Mouse (Mus musculus) kidney, postnatal 36 days (tissue): ENCODE measurements at regions not wholly inside any gene's neighbourhood (a gene's known extent, or its start where the extent isn't known, plus 50 kb on each side); places are given as distances from the start of the nearest gene placed in this dataset.
A peak's percentile ranks its signal among the peaks of the same experiment; 100 is the strongest.
"Not testable (repeated sequence)": the region's sequence is repeated elsewhere in the genome, so short reads cannot be mapped to it uniquely, and the experiment has no call there.

Source experiments
- DNase-seq, 2 experiments: peaks; one replicate each; pipeline ENCODE4 v3.0.0; 2021 to 2022; ENCODE audit warnings: mixed read lengths in 2 of 2

DNA sequence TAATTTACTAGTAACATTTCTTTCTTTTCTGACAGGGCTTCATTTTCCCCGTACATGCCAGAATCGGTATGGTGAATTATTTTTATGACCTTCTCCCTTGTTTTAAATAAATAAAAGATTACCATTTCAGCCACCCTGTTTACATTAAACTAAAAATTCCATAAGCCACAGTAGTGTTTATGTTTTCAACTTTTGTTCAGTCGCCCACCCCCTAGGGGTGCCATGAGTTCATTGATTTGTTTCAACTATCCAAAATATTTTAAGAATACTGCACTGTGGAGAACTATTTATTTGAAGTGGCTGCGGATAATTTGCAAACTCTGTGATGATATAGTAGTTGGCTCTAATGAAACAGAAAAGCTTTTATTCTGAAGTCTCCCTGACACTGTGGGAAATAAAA lies 132.9 kb downstream of the Tfec start:
- DNase-seq: no peak

GRCm38 (mm10) chr6:16764707-16765106 lies 133.5 kb downstream of the Tfec start:
- no peak for DNase-seq

DNA sequence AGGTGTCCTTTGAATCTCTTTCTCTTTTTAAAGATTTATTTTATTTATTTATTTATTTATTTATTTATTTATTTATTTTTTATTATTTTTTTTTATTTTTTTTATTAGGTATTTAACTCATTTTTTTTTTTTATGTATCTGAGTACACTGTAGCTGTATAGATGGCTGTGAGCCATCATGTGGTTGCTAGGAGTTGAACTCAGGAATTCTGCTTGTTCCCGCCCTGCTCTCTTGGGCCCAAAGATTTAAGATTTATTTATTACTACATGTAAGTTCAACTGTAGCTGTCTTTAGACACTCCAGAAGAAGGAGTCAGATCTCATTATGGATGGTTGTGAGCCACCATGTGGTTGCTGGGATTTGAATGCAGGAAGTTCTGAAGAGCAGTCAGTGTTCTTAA lies 143.2 kb downstream of the Tfec start:
- DNase-seq: not testable (repeated sequence)

DNA sequence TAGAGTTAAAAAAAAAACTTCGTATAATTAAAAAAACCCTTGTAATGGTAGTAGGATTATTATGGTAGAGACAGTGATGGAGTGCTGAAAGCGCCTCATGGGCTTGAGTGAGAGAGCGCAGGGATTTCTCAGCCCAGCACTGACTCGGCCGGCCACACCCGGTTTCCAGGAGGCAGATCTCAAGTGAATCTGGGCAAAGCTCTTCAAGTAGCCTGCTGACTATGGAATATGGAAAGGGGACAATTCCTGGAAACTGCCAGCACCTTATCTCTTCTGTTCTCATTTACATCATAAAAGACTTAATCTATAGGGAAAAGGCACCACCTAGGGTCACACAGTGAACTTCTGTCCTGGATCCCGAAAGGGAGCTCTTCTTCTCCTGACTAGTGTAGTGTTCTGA lies 165.1 kb downstream of the Tfec start:
- no peak for DNase-seq

- peak in 1 of 2 experiments; percentile 10 for DNase-seq
These were observed 166.1 kb downstream of the Tfec start for GRCm38 (mm10) chr6:16732095-16732494.

DNA sequence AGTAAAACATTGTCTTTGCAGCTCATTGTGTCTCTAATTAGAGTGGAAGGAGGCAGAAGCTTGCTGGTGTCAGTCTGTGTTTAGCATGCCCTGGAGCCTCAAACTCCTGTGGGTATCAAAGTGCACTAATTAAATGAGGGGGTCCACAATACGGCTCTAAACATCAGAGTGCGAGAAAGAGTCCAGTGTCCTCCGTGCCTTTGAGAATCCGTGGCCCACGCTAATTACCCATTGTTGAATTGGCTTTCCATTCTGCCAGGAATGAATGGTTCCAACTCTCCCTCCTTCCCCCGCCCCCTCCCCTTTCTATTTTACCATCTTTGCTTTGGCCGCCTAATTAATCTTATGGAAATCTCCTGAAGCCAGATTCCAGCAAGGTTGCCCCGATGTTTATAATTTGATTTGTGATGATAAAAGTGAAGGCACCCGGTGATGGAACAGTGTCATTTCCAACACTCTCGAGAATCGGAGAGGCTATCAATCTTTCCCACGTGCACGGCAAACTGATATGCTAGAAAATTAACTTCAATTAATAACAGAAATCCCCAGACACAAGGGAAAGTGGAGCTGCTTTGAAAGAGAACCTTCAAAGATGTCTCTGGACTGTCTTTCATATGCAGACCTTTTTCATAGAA lies 170.9 kb downstream of the Tfec start:
- no peak for DNase-seq

DNA sequence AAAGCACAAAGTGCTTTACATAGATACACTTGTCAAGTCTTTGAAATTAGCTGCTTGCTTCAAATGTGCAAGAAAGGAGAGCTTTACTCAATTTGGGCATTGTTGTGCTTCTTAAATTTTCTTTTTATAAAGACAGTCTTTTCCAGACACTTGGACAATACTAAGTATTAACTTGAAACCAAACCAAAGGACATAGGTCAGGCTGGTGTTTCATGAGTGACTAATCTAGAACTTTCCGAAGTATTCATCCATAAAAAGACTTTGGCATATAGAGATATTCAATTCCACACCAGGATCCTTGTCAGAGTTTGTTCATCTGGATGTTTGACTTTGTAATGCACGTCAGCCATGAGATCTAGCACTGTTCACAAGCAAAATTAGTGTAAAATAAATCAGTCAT lies 173.0 kb downstream of the Tfec start:
- no peak for DNase-seq

DNA sequence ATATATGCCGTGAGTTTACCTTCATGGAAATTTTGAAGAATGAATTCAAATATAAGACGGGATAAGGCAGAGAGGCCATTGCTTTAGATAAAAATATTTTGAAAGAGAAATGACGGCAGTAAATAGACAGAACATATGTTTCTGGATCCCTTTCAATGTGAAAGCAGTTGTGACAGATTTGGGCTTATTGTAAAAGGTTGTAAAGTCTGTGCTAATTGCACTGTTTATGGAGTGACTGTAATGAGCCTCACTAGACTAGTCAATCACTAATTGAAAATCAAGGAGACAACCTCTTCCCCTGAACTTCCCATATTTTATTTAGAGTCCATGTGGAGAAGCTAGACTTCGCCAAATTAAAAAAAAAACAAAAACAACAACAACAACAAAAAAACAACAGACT lies 193.7 kb downstream of the Tfec start:
- no peak for DNase-seq

DNA sequence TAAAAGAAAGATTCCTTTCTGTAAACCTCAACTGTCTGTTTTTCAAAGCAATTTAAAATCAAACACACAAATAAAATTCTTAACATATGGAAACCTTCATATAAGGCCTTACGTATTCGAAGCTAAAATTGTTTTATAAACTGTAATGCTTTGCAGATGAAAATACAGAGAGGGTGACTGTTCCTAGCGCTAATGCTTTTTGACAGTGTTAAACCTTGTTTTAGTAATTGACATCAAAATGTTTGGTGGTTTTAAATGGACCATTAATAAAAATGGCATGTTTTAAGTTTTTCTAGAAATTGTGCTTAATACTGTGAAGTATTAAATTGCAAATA lies 194.9 kb downstream of the Tfec start:
- DNase-seq: no peak

DNA sequence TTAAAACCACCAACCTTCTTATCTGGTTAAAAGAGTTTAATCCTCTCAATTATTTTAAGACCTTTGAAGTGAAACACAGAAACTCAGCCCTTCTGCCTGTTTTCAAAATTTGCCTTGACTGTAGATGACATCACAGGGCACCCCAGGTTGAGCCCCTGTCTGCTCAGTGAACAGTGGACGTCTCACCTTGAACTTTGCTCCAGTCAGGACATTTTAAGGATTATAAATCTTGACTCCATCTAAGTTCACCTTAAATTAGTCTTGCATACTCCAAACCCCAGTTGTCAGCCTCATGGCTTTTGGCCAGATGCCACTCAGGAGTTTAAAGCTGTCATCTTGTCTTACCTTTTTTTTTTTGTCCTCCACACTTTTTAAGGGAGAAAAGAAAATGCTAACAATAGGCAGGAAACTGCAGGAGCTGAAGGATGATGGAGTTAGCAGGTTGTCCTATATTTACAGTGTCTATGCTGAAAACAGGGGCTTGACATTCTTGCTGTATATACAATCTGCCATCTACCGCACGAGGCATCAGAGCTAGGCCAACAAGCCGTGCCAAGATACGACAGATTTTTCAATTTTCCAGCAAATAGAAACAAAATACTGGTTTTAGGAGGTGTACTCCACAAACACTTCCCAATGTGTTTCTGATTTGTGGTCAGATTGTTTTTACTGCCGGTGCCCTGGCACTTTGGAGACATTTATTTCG lies 195.4 kb downstream of the Tfec start:
- DNase-seq: peak in 1 of 2 experiments; percentile 1

DNA sequence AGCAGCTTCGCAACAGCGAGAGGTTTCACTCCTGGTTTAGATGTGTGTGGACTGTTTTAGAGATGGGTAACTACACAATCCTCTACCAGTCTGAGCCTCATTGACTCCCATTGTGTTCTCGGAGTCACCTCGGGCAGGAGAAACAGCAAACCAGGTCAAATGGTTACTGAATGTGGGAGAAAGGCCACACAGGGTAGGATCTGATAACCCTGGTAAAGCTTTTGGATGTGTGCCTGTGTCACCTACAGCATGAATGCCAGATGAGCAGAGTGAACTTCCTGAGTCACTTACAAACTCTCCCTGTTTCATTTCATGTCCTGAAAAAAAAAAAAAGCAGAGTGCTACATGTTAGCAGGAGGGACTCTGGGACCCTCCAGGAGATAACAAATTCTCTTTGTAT lies 201.0 kb downstream of the Tfec start:
- no peak for DNase-seq

GRCm38 (mm10) chr6:16668004-16668403 lies 230.2 kb downstream of the Tfec start:
- DNase-seq: peak; percentile 1 to 3

GRCm38 (mm10) chr6:16667241-16667640 lies 231.0 kb downstream of the Tfec start:
- no peak for DNase-seq

- no peak for DNase-seq
These were observed 252.0 kb downstream of the Tfec start for GRCm38 (mm10) chr6:16646269-16646668.

GRCm38 (mm10) chr6:16643519-16643918 lies 254.7 kb downstream of the Tfec start:
- no peak for DNase-seq

DNA sequence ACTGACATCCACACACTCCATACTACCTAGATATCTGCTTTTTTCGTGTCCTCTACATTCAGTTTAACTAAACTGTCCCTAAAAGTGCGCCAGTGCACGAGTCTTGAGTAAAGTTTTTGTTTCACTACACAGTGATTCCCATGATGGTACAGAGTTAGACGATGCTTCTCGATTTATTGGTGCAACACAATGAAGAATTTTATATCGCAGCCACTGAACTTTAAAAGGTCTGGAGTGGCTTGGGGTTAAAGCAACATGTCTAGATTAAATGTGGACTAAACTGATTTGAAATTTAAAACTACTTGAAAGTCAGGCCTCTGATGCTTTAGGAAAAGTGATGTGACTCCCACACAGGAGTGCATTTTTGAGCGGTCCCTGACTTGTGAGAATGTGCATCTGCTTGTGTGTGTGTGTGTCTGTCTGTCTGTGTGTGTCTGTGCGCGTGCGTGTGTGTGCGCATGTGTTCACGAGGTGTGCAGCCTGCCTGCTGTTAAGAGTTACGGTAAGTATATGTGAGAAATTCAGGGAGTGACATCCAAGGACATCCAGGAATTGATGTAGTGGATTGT lies 261.4 kb downstream of the Tfec start:
- no peak for DNase-seq

DNA sequence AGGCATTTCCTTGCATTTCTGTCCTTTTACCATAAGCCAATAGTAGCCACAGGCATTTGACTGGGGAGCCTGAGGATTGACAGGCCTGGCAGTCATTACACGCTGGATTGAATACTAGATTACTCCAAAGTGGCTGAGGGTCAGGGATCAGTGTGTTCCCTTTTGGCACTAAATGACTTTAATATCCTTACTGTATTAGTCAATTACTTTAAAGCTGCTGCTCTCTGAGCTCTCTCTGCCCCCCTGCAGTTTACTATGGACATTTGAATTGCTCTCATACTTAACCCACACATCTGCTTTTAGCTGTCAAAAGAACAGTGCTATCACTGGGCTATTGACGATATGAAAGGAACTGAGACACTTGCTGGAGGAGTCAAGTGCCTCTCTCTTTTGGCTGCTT lies 262.1 kb downstream of the Tfec start:
- DNase-seq: no peak

DNA sequence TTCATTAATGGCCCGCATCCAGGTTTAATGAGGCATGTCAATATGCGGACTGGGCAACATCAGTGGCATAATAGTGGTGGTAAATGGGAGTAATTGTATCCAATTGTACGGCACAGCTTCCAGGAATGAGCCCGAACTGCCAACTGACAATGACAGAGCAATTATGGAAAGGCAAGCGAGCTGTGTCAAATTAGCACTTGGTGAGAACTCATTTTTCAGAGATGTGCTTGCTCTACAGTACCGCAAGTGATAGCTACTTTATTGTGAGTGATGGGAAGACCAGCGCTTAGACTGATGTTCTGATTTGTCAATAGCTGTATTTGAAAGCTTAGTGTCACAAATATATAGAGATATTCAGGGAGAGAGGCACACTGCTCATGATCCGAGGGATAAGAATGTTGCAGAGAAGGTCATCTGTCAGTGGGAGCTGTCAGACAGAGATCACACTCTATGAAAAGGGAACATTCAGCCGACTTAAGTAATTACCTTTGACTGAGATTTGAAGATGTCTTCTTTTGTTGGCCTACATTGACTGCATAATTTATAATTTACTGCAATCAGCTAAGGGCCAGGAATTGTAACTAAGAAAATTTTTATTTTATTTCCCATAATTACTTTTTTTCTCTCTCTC lies 290.7 kb downstream of the Tfec start:
- DNase-seq: no peak

DNA sequence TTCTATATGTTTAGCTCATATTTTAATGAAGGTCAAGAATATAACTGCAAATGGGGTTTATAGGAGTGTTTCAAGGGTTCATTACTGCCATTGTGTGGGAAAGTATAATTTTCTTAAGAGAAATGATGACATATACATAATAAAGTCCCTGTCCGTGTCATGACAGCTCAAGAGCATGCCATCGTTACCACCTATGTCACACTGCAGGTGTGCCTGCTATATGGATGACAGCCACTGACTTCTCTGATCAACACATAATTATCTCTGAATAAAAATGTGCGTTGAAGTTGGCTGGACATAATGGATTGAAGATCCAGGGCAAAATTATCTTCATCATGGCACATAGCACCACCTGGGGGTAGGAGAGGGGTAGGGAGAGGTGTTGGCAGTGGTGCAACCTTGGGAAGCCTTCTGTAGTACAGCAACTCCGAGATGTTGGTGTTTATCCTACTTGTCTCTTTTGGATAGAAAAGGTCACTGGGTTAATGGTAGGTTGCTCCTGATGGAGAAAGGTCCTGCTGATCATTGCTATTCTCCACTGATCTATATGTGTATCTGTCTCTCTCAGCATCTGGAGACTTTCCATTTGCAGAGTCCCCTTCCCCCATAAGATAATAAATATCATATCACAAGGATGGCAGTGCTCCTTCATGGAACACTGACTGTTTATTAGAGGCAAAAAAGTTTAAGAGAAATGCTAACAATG lies 291.4 kb downstream of the Tfec start:
- no peak for DNase-seq

GRCm38 (mm10) chr6:16592411-16592810 lies 305.8 kb downstream of the Tfec start:
- no peak for DNase-seq

GRCm38 (mm10) chr6:16582302-16582701 lies 315.9 kb downstream of the Tfec start:
- no peak for DNase-seq

DNA sequence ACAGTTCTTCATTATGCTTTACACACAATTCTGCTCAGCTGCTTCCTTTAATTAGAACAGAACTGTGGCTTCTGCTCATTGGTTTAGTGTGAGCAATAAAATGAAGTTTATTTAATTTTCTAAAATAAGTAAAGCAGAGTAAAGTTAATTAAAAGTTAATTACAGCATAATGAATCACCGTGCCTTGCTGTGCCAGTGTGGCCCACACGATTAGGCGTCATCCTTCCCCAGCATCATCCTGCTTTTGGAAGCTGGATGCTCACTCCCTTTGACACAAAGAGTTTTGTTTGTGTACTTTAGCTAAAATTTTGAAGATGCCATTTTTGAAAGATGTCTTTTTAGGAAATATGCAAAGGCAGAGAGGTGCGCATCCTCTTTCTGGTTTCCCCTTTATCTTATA lies 316.4 kb downstream of the Tfec start:
- no peak for DNase-seq

DNA sequence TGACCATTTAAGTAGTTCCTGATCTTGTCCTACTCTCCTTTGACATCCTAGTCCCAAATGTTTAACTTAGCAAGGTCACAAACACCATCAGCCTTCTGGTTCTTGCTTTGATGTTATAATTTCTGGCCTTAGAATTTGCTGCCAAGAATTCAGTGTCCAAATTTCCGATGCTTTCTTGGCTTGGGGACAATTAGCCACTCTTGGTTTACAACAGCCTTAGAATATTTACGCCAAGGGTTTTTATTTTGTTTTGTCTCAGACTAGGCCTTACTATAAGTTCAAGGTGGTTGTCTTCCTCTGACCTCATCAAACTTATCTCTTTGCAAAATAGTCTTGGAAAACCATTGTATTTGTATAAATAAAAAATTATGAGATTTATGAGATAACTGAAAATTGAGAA lies 322.4 kb downstream of the Tfec start:
- no peak for DNase-seq

DNA sequence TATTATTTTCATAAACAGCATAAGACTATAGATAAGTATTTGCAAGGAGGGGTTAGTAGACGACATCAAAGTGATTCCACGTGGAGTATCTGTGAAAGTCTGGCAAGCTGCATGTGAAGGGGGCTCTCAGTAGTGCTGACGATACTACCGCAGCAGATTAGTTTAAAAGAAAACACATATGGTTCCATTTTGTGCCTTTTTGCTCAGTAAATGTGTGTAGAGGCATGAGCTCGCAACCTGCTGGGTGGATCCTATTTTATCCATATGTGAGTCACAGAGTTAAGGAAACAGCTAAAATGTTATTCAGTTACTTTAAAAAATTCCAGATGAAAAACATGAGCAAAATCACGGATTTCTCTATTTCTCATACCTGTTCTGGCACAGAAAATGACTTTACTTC lies 325.4 kb downstream of the Tfec start:
- DNase-seq: no peak
